Mouse (Mus musculus) forebrain, postnatal 0 days (tissue): Measurements from ENCODE around the gene Moxd1. TPM values are rescaled to one million over a fixed set of nuclear protein-coding genes. Genes with fewer than 3 reads are reported as not detected.
A peak's percentile ranks its signal among the peaks of the same experiment; 100 is the strongest.

Experiments used
- ATAC-seq: fragments of 200-750 bp; cut with Nextera tagmentation; 2 replicates; pipeline ENCODE4 v1.8.0; 2017; ENCODE audit warnings: mild to moderate bottlenecking, moderate library complexity
- DNase-seq: peaks from one replicate; pipeline ENCODE4 v3.0.0-alpha.2; 2015
- H3K27ac ChIP-seq: fragments of 300-500 bp; sonication (generic); 2 replicates; pipeline ENCODE4 v1.5.1; 2014; ENCODE audit warnings: low read depth, mild to moderate bottlenecking, antibody characterized with exemption, low read length, moderate library complexity, mixed read lengths
- H3K27me3 ChIP-seq: fragments of 300-500 bp; sonication (generic); 2 replicates; pipeline ENCODE4 v1.6.1; 2014; ENCODE audit warnings: mild to moderate bottlenecking, low read length, mixed read lengths; ENCODE audit not compliant: insufficient read depth
- H3K36me3 ChIP-seq: fragments of 300-500 bp; sonication (generic); 2 replicates; pipeline ENCODE4 v1.6.1; 2014; ENCODE audit warnings: mild to moderate bottlenecking, moderate library complexity; ENCODE audit not compliant: insufficient read depth
- H3K4me1 ChIP-seq: fragments of 300-500 bp; sonication (generic); 2 replicates; pipeline ENCODE4 v1.6.1; 2014; ENCODE audit warnings: antibody characterized with exemption; ENCODE audit not compliant: insufficient read depth
- H3K4me2 ChIP-seq: fragments of 300-500 bp; sonication (generic); 2 replicates; pipeline ENCODE4 v1.6.1; 2014; ENCODE audit warnings: low read depth, mild to moderate bottlenecking, moderate library complexity
- H3K4me3 ChIP-seq: fragments of 300-500 bp; sonication (generic); 2 replicates; pipeline ENCODE4 v1.5.1; 2014; ENCODE audit warnings: low read depth, low read length, mixed read lengths
- H3K9ac ChIP-seq: fragments of 300-500 bp; sonication (generic); 2 replicates; pipeline ENCODE4 v1.6.1; 2014; ENCODE audit warnings: mild to moderate bottlenecking
- H3K9me3 ChIP-seq: fragments of 300-500 bp; sonication (generic); 2 replicates; pipeline ENCODE4 v1.6.1; 2016; ENCODE audit warnings: low read length
- CTCF ChIP-seq: sonication (generic); IDR thresholded peaks from 2 replicates; pipeline ENCODE4 v1.5.1; 2016; ENCODE audit warnings: antibody characterized with exemption, control low read depth, low read depth
- WGBS: fragments of 180-500 bp; shearing (Covaris S2); extraction: QIAGEN DNeasy Blood & Tissue Kit; methylation state at CpG from one replicate; pipeline ENCODE4 v1.1.7; 2014; 5-methylcytosine and 5-hydroxymethylcytosine counted together
- polyA plus RNA-seq: library from polyadenylated mRNA; unstranded; fragments of >200 nt; fragmentation: Nextera tagmentation; extraction: Ambion mirVana; gene quantifications from 2 replicates; pipeline ENCODE4 v1.2.1, GENCODE M21; 2015
- total RNA-seq: library from RNA; depleted of rRNA; stranded (reverse); fragments of >200 nt; gene quantifications from 2 replicates; pipeline ENCODE4 v1.2.3, GENCODE M21; 2014

The Moxd1 gene
- total and polyA plus RNA-seq, 2 experiments from 2014 or later = 3.3 to 5.1 TPM

DNA sequence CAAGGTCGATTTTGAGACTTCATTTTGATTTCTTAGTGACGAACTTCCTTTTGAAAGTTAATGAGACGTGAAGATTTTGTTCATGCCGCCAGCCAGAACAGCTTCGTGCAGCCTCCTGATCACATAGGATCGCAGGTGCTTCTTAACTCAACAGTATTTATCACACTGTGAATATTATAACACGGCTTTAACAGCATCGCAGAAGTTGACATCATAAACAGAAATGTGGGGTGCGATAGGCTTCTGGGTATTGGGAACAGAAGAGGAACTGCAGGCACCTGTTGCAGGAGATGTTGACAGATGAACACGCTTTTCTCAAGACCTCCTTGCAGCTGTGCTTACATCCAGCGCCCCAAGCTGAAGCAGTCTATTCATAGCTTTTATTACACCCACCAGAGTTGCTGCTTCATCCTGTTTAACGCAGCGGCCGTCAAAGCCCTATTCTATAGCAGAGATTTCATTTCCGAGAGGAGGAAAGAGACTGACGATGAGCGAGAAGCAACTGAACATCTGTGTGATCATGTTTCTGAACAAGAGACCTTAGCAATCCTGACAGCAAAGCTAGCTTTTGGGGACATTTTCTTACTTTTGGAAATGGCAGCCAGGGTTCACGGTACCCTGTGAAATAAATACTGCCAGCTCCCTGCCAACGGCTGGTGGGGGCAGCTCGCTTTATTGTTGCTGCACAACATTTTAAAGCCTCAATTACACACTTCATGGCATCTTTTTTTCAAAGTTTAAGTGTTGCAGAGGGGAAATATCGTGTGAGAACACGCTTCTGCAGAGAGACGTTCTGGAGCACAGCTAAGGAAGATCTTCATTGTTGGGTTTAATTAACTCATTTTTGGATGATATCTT is 12.3 kb downstream of the Moxd1 start:
- no peaks in the 10 kb centered on the region for H3K27me3 ChIP-seq
- H3K27ac ChIP-seq = 0 out of 2 replicates have a peak overlapping the region, but pooled peaks have one; percentile 35
- H3K9me3 ChIP-seq = 0 out of 2 replicates have a peak, but pooled peaks cover 3% of the 10 kb centered on the region
- H3K4me2 ChIP-seq = peak overlapping the region; percentile 32
- H3K36me3 ChIP-seq = no peaks in the 10 kb centered on the region
- H3K4me1 ChIP-seq = peaks cover 9% of the 10 kb centered on the region
- ATAC-seq (peak; percentile 93), DNase-seq (peak; percentile 60)
- no peak overlapping the region for H3K9ac ChIP-seq
- no peak for TF ChIP-seq CTCF
- 20% methylated on average over 23 of the region's 23 CpGs for WGBS
- H3K4me3 ChIP-seq = peak overlapping the region; percentile 6

GRCm38 (mm10) chr10:24246815-24247214 is 23.5 kb downstream of the Moxd1 start:
- Histone ChIP-seq H3K4me1 (no peaks in the 10 kb centered on the region), H3K27me3 (no peaks in the 10 kb centered on the region), H3K36me3 (no peaks in the 10 kb centered on the region), H3K9me3 (no peaks in the 10 kb centered on the region), H3K4me3 (no peak overlapping the region), H3K27ac (no peak overlapping the region), H3K4me2 (no peak overlapping the region), H3K9ac (no peak overlapping the region)
- 88% methylated on average over 4 of the region's 4 CpGs for WGBS
- DNase-seq (no peak), ATAC-seq (no peak)
- no peak for TF ChIP-seq CTCF

DNA sequence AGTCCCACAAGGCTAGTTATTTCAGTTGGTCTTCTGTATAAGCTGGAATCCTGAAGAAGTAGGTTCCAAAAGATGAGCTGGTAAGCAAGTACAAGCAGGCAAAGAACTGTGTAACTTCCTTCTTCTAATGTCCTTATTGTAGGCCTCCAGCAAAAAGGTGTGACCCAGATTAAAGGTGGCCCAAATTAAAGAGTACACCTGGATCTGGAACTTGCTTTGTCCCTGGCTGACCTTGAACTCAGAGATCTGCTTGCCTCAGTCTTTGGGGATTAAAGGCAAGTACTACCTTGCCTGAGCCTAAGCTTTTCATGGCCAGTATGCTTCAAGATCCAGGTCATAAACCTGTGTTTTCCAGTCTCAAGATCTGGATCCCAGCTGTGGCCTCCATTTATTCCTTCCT is 24.8 kb downstream of the Moxd1 start:
- DNase-seq (no peak), ATAC-seq (no peak)
- no peak overlapping the region for H3K9ac ChIP-seq
- no peak overlapping the region for H3K4me3 ChIP-seq
- no peaks in the 10 kb centered on the region for H3K27me3 ChIP-seq
- no peaks in the 10 kb centered on the region for H3K36me3 ChIP-seq
- H3K9me3 ChIP-seq = no peaks in the 10 kb centered on the region
- no peak overlapping the region for H3K4me2 ChIP-seq
- H3K27ac ChIP-seq = no peak overlapping the region
- no peak for TF ChIP-seq CTCF
- no peaks in the 10 kb centered on the region for H3K4me1 ChIP-seq

DNA sequence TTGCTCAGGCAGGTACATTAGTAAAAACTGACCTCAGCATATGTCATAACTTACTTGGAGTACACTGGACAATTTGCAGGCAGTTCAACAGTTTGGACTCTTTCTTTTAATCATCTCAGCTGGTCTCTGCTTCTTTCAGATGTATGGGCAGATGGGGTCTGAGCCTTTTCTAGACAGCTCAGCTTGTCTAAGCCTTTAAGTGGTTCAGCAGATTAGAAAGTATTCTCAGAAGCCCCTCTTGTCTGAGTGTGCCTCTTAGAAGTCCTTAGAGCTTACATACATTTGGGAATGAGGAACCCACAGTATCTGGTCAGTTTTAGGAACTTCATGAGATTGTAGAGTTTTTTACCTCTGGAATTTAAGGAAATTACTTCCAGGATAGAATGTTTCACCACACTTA is 28.3 kb downstream of the Moxd1 start:
- H3K4me2 ChIP-seq = no peak overlapping the region
- no peaks in the 10 kb centered on the region for H3K4me1 ChIP-seq
- no peaks in the 10 kb centered on the region for H3K27me3 ChIP-seq
- H3K27ac ChIP-seq = no peak overlapping the region
- ATAC-seq = no peak
- H3K36me3 ChIP-seq = no peaks in the 10 kb centered on the region
- H3K9me3 ChIP-seq = no peaks in the 10 kb centered on the region
- TF ChIP-seq CTCF = no peak
- H3K9ac ChIP-seq = no peak overlapping the region
- no peak overlapping the region for H3K4me3 ChIP-seq
- no peak for DNase-seq

DNA sequence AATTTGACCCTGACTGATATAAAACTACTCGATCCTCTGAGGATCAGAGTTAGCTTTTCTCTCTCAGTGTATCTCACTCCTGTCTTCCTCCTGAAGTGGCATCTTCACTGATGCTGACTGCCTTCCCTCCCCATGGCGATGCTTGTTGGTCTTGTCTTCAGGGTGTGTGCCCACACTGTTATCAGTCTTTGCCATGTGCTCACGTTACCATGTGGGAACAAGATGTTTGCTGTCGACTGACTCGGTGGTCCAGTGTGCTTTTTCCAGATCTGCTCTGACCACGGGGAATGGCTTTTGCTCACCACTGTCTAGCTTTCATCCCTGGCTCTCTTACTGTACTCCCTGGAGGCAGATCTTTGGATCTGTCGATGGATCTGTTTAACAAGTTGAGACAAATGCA is 34.8 kb downstream of the Moxd1 start:
- TF ChIP-seq CTCF = no peak
- no peak for ATAC-seq
- Histone ChIP-seq H3K4me3 (no peak overlapping the region), H3K4me2 (no peak overlapping the region), H3K4me1 (no peaks in the 10 kb centered on the region), H3K9me3 (no peaks in the 10 kb centered on the region), H3K27me3 (no peaks in the 10 kb centered on the region), H3K9ac (no peak overlapping the region), H3K36me3 (no peaks in the 10 kb centered on the region), H3K27ac (no peak overlapping the region)
- no peak for DNase-seq
- 91% methylated on average over 7 of the region's 7 CpGs for WGBS

- TF ChIP-seq CTCF = no peak
- H3K4me1 ChIP-seq = no peaks in the 10 kb centered on the region
- H3K9me3 ChIP-seq = no peaks in the 10 kb centered on the region
- no peak overlapping the region for H3K27ac ChIP-seq
- H3K36me3 ChIP-seq = no peaks in the 10 kb centered on the region
- H3K27me3 ChIP-seq = no peaks in the 10 kb centered on the region
- H3K4me2 ChIP-seq = no peak overlapping the region
- DNase-seq = no peak
- H3K4me3 ChIP-seq = no peak overlapping the region
- WGBS = 77% methylated on average over 3 of the region's 3 CpGs
- ATAC-seq = no peak
- no peak overlapping the region for H3K9ac ChIP-seq
These were observed 35.6 kb downstream of the Moxd1 start for GRCm38 (mm10) chr10:24258885-24259284.

DNA sequence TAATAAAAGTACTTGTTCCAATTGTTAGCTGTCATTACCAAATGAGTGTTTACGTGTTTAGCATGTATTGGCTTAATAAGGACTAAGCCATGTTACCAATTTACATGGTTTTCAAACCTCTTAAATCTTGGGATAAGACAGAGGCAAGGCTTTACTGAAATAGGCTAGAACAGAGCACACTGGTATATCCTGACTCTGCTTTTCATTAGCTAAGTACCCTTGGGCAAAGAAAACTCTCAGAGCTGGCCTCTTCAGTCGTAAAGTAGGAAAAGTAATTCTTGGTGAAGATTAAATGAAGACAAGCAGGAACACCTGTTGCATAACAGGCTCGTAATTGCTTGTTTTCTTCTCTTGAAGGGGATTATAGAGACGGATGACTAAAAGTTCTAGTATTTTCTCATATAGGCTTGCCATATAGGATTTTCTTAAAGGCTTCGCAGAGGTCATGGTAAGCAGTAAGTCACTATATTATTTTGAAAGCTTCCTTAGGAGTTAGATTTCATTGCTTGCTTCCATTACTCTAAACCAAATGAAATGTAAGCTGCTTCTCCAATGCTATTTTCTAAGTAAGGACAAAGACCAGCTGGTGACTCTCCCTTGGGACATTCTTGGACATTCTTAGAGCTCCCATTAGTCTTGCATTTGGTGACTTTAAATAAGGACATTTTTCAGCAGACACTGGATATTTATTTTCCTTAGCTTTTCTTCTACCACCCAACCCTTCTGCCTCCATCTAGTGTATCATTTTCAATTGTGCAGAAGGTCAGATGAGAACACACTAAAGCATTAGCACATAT is 36.7 kb downstream of the Moxd1 start:
- ATAC-seq (no peak), DNase-seq (no peak)
- Histone ChIP-seq H3K4me2 (no peak overlapping the region), H3K9me3 (no peaks in the 10 kb centered on the region), H3K9ac (no peak overlapping the region), H3K36me3 (no peaks in the 10 kb centered on the region), H3K27ac (no peak overlapping the region), H3K4me1 (no peaks in the 10 kb centered on the region), H3K4me3 (no peak overlapping the region), H3K27me3 (no peaks in the 10 kb centered on the region)
- TF ChIP-seq CTCF = no peak
- WGBS = 74% methylated on average over 5 of the region's 5 CpGs
